Mouse (Mus musculus) kidney, postnatal 36 days (tissue): Measurements from ENCODE around the gene Gpalpp1.

Experiments
- DNase-seq, 2 experiments: peaks; one replicate each; pipeline ENCODE4 v3.0.0; 2021 to 2022; ENCODE audit warnings: mixed read lengths in 2 of 2

Gpalpp1 gene

GRCm38 (mm10) chr14:76099543-76099942, 11.0 kb downstream of the Gpalpp1 start:
- DNase-seq = no peak

GRCm38 (mm10) chr14:76097815-76098214, 12.7 kb downstream of the Gpalpp1 start:
- DNase-seq = peak; percentile 33 to 51

GRCm38 (mm10) chr14:76097244-76097643, 13.3 kb downstream of the Gpalpp1 start:
- no peak for DNase-seq

- no peak for DNase-seq
Measured at GRCm38 (mm10) chr14:76084188-76084587, 26.4 kb downstream of the Gpalpp1 start.

GRCm38 (mm10) chr14:76082086-76082636, 28.4 kb downstream of the Gpalpp1 start:
- DNase-seq = no peak

GRCm38 (mm10) chr14:76081451-76081850, 29.1 kb downstream of the Gpalpp1 start:
- DNase-seq = peak in 1 of 2 experiments; percentile 10

GRCm38 (mm10) chr14:76077088-76077491, 33.5 kb downstream of the Gpalpp1 start:
- DNase-seq = peak; percentile 49 to 58

- no peak for DNase-seq
Measured at GRCm38 (mm10) chr14:76076602-76077001, 34.0 kb downstream of the Gpalpp1 start.

GRCm38 (mm10) chr14:76075721-76076120, 34.8 kb downstream of the Gpalpp1 start:
- no peak for DNase-seq

- DNase-seq = no peak
Measured at GRCm38 (mm10) chr14:76074206-76074605, 36.4 kb downstream of the Gpalpp1 start.

- peak; percentile 19 to 71 for DNase-seq
Measured at GRCm38 (mm10) chr14:76072626-76073025, 37.9 kb downstream of the Gpalpp1 start.

- no peak for DNase-seq
Measured at GRCm38 (mm10) chr14:76069296-76069695, 41.3 kb downstream of the Gpalpp1 start.

- no peak for DNase-seq
Measured at GRCm38 (mm10) chr14:76068296-76068695, 42.3 kb downstream of the Gpalpp1 start.

GRCm38 (mm10) chr14:76067237-76067636, 43.3 kb downstream of the Gpalpp1 start:
- DNase-seq = no peak

- no peak for DNase-seq
Measured at GRCm38 (mm10) chr14:76059441-76059840, 51.1 kb downstream of the Gpalpp1 start.

GRCm38 (mm10) chr14:76053726-76054125, 56.8 kb downstream of the Gpalpp1 start:
- no peak for DNase-seq

GRCm38 (mm10) chr14:76051966-76052365, 58.6 kb downstream of the Gpalpp1 start:
- no peak for DNase-seq

GRCm38 (mm10) chr14:76045767-76046166, 64.8 kb downstream of the Gpalpp1 start:
- DNase-seq = no peak

- DNase-seq = no peak
Measured at GRCm38 (mm10) chr14:76044164-76044557, 66.4 kb downstream of the Gpalpp1 start.

GRCm38 (mm10) chr14:76043251-76044163, 67.1 kb downstream of the Gpalpp1 start:
- no peak for DNase-seq
